Mouse (Mus musculus) spleen, adult 18-20 months (tissue): ENCODE results near the gene Cercam.

Experiments
- DNase-seq, 2 experiments: peaks; one replicate each; pipeline ENCODE4 v3.0.0; 2022; ENCODE audit warnings: mixed read lengths in 2 of 2

Gene Cercam

GRCm38 (mm10) chr2:29868949-29869645 is at the start of gene Cercam:
TSS of gene Cercam (plus strand) at chr2:29869164.
- DNase-seq = peak; percentile 63 to 73

DNA sequence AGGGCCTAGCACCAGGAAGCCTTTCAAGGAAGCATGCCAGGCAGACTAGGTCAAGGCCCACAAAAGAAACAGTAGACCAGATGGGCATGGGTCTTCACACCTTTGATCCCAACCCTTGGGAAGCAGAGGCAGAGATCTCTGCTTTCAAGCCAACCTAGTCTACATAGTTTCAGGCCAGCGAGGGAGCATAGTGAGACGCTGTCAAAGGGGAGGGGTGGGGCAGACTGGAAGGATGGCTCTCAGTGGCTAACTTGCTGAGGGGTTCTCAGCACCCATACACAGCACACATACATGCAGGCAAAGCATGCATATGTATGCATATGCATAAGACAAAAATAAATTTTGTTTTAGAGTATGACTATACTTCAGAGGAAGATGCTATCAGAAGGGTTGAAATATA is 49.6 kb upstream of the Cercam start:
- DNase-seq = no peak

GRCm38 (mm10) chr2:29820025-29820817 is 48.7 kb upstream of the Cercam start, which contains the start of gene Urm1:
TSS of gene Urm1 (plus strand) at chr2:29820075.
- peak; percentile 45 to 59 for DNase-seq

- DNase-seq = no peak
Observed at GRCm38 (mm10) chr2:29826318-29826925, 42.5 kb upstream of the Cercam start.

GRCm38 (mm10) chr2:29826926-29827708 is 41.8 kb upstream of the Cercam start:
- peak; percentile 89 for DNase-seq

DNA sequence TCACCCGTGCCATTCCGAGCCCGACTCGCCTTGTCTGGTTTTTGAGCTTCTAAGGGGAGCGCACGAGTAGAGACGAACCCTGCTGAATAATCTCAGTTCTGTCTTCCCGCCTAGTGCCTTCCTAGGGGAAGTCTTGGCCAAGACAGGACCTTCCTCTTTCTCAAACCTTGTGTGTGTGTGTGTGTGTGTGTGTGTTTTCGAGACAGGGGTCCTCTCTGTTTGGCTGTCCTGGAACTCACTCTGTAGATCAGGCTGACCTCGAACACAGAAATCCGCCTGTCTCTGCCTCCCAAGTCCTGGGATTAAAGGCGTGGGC is 41.3 kb upstream of the Cercam start:
- no peak for DNase-seq

DNA sequence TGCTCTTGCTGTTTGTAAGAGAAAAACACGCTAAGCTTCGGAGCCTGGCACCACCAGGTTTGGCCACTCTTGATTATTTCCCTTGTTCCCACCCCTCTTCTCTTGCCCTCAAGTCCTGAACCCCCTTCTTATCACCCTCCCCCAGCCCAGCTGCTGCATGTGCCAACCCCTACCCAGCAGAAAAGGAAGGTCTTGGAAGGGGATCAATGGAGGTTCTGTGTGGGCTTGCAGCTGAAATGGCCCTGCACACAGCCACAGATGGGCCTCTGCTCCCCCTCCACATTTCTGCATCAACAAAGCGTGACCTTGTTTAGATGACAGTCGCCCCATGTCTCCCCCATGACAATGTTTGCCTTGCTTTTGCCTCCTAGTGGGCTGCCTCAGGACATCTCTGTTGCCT is 37.9 kb upstream of the Cercam start:
- DNase-seq = no peak

GRCm38 (mm10) chr2:29833796-29834195 is 35.2 kb upstream of the Cercam start:
- no peak for DNase-seq

DNA sequence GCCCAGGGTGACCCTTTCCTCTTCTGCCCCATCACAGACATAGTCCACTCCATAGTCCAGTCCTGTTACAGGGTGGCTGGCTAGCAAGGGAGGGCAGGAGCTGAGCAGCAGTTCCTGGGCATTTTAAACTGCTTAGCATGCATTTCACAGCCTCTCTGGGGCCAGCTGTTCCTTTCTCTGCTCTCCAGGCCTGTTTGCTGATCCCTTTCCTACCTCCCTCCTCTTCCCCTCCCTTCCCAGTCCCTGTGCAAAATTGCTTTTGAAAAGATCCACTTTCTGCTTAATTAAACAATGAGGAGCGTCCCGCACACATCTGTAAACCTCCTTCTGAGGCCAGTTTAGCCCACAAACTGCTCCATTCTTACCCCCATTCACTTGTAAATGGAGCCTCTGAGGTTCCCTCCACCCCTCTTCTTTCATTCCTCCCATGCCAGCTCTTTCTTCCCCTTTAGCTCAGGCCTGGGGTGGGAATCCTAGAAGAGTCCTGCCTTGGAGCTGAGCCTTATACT is 33.5 kb upstream of the Cercam start:
- DNase-seq = no peak

DNA sequence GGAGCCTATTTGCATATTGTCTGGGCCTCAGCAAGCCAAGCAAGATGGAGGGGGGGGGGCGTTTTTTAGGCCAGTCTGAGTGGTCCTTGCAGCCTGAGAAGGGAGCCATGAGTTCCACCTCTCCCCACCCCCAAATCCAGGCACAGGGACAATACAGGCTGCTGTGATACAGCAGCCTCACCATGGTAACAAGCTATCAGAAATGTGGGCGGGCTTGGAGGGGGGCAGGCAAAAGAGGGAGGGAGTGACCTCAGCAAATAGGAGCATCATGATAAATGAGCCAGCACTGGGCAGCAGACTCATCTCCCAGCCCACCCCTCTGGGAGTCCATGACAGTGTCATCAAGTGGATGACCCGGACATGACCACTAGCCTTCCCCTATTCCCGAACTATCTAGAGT is 29.5 kb upstream of the Cercam start:
- DNase-seq = no peak

DNA sequence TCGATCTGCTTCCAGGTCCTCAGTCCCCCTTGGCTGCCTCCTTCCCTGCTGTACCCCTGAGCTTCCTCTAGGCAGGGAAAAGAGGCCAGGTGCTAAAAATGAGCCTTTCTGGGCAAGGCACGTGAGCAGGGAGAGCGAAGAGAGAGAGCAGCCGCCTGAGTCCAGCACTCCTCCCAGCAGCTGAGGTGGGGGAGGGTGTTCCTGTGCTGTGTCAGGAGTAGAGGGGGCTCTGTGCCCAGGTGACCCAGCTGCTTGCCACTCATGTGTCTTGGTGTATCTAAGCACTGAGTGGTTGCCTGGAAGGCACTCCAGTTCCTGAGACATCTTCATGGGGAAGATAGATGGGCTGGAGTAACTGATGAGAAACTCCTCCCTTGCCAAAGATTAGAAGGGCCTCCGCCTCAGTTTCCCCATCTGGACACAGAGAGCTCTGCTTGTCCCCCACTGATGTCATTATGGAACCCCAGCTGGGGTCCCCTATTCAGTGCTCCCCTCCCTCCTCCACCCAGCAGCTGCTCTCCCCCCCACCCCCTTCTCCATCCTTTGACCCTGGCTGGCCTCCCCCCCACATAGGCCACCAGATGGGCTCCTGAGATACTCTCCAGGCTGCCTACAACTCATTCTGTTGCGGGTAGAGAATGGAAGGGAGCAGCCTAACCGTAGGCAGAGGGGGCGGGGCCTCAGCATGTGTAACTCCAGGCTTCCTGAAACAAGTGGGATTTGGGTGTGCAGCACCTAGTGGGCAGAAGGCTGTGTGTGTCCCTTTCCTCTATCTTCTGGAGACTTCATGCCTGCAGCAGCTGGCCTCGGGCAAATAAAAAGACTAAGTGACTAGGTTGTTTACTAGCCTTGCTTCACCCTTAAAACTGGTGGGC is 25.5 kb upstream of the Cercam start:
- no peak for DNase-seq

- no peak for DNase-seq
Observed at GRCm38 (mm10) chr2:29844115-29844514, 24.8 kb upstream of the Cercam start.

GRCm38 (mm10) chr2:29844661-29845060 is 24.3 kb upstream of the Cercam start:
- DNase-seq = no peak

GRCm38 (mm10) chr2:29845636-29846035 is 23.3 kb upstream of the Cercam start:
- no peak for DNase-seq

- DNase-seq = no peak
Observed at GRCm38 (mm10) chr2:29846061-29846853, 22.7 kb upstream of the Cercam start.

DNA sequence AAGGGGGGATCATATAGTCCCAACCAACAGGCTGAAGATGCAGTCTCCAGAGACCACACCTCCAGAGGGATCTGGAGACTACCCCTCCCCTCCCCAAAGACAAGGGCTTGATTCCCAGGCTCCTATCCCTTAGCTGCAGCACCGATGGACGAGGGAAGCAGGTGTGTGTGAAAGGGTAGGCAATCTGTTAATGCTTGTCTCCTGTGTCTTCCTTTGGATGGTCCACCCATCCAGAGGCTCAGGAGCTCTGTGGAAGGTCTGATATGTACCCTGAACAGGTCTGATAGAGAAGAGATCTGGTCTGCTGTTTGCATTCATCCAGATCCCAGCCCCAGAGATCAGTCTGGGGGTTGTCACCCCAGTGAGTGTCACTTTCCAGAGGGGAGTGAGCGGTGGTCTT is 22.1 kb upstream of the Cercam start:
- DNase-seq = no peak

GRCm38 (mm10) chr2:29849041-29849440 is 19.9 kb upstream of the Cercam start:
- no peak for DNase-seq

- DNase-seq = no peak
Observed at GRCm38 (mm10) chr2:29849841-29850480, 19.0 kb upstream of the Cercam start.

GRCm38 (mm10) chr2:29852957-29853485 is 15.9 kb upstream of the Cercam start:
- DNase-seq = no peak

- no peak for DNase-seq
Observed at GRCm38 (mm10) chr2:29853736-29854135, 15.2 kb upstream of the Cercam start.
